Mouse (Mus musculus): Measurements from ENCODE around the gene E130309D02Rik.

The E130309D02Rik gene

GRCm38 (mm10) chr5:143269363-143270150 lies 45.6 kb downstream of the E130309D02Rik start, which contains the start of gene Zfp316:
Gene Zfp316, minus strand, starts transcription at chr5:143270022.
- DNase-seq (ENCODE audit: low read depth, low spot score): no peak

DNA sequence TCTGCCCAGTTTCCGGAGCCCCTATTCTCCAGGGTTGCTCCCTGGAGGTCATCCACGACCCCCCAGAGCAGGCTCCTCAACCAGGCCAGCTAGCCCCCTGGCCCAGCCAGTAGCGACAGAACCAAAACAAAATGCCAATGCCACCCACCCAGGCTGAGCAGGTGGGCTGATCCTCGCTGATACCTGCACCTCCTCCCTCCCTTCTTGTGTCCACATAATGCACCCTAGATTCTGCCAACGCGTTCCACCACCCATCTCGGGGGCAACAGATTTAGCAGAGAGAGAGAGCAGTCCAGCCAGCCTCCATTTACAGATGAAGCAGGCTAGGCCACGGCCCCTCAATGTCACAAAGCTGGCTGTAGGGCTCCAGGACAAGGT lies 46.2 kb downstream of the E130309D02Rik start:
- DNase-seq (ENCODE audit: low read depth, low spot score): no peak

- no peak for DNase-seq (ENCODE audit: low read depth, low spot score)
Measured at GRCm38 (mm10) chr5:143266794-143267193, 48.4 kb downstream of the E130309D02Rik start.

GRCm38 (mm10) chr5:143265409-143265808 lies 49.8 kb downstream of the E130309D02Rik start:
- DNase-seq (ENCODE audit: low read depth, low spot score): no peak

DNA sequence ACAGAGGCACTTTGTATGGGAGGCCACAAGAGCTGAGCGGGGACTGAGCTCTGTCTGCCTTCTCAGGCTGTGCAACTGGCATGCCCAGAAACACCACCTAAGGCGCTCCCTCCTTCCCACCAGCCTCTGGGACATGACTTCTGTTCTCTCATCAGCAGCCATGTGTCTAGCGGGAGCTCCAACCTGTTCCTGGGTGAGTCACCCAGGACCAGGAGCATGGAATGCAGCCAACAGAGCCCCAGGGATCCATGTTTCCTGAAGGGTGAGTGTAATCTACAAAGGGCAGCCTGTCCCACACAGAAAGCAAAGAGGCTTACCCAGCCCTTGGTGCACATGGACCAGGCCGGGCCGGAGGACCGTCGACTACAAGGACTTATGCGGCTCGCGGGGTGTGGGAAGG lies 50.5 kb downstream of the E130309D02Rik start:
- no peak for DNase-seq (ENCODE audit: low read depth, low spot score)

DNA sequence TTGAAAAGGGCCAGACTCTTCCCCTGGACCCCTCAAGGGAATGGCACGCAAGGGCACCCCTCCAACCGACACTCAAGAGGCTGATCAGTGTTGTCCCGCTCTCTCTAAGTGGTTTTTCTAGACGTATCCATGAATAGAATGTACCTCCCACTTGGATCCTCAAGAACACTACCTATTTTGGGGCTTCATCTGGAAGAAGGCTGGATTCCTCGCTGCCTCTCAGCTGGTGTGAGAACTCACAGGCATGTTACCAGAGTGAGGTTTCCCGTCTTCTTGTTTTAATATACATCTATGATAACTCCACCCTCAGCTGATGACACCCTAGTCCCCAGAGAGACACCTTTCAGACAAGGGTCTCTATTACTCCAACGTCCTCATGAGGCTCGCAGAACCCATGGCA lies 53.5 kb downstream of the E130309D02Rik start:
- no peak for DNase-seq (ENCODE audit: low read depth, low spot score)

GRCm38 (mm10) chr5:143255802-143256201 lies 59.4 kb downstream of the E130309D02Rik start:
- DNase-seq (ENCODE audit: low read depth, low spot score): no peak

GRCm38 (mm10) chr5:143255131-143255519 lies 60.0 kb downstream of the E130309D02Rik start:
- DNase-seq (ENCODE audit: low read depth, low spot score): no peak

DNA sequence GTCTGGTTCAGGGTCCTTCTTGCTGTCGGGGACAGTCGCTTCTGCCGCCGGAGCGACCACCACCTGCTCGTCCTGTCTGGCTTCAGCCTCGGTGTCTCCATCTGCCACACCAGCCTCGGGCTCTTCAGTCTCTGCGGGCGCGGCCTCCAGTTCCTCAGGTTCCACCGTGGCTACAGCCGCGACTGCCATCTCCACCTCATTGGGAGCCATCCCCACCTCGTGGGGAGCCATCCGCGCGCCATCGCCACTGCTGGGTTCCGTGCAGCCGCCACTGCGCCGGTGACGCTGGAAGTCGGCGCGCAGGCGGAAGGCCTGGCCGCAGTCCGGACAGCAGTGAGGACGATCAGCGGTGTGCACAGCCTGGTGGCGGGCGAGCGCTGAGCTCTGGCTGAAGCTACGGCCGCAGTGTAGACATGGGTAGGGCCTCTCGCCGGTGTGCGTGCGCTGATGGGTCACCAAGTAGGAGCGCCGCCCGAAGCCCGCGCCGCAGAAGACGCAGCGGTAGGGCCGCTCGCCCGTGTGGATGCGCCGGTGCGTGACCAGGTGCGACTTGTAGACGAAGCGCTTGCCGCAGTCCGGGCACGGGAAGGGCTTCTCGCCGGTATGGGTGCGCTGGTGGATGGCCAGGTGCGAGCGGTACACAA lies 60.6 kb downstream of the E130309D02Rik start:
- no peak for DNase-seq (ENCODE audit: low read depth, low spot score)

GRCm38 (mm10) chr5:143253881-143254486 lies 61.2 kb downstream of the E130309D02Rik start:
- DNase-seq (ENCODE audit: low read depth, low spot score): no peak

DNA sequence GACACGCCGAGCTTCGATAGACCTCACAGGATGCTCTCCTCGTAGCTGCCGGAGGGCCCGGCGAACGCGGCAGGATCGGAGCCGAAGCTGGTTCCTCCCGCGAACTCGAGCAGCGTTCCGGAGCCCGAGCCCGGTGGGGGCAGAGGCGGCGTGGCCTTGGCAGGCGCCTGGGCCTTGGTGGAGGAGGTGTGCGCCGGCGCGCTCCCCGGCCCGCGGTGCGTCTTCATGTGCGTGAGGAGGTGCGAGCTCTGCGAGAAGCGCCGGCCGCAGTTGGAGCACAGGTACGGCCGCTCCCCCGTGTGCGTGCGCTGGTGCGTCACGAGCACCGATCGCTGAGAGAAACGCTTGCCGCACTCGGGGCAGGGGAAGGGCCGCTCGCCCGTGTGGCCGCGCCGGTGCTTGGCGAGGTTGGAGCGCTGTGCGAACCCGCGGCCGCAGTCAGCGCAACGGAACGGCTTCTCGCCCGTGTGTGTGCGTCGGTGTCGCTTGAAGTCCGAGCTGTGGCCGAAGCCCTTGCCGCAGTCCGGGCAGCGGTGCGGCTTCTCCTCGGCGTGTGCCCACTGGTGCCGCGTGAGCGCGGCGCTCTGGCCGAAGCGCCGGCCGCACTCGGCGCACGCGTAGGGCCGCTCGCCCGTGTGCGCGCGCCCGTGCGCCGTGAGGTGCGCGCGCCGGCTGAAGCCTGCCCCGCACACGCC lies 61.8 kb downstream of the E130309D02Rik start:
- DNase-seq (ENCODE audit: low read depth, low spot score): no peak

DNA sequence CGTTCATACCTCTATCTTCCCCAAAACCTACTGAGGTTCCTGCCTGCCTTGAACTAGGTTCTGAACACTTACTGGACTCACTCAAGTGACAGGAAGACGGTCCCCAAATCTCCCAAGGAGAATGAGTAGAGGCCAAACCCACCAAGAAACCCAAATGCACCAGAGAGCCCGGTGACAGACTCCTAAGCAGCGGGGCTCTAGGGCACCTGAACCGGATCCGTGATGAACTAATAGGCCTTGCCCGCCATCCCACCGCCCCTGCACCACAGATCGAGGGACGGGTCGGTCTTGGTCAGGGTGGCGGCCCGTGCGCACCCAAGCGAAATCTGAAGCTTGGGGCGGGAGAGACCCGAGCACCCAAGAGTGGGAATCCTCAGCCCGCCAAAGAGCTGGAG lies 62.4 kb downstream of the E130309D02Rik start:
- no peak for DNase-seq (ENCODE audit: low read depth, low spot score)

DNA sequence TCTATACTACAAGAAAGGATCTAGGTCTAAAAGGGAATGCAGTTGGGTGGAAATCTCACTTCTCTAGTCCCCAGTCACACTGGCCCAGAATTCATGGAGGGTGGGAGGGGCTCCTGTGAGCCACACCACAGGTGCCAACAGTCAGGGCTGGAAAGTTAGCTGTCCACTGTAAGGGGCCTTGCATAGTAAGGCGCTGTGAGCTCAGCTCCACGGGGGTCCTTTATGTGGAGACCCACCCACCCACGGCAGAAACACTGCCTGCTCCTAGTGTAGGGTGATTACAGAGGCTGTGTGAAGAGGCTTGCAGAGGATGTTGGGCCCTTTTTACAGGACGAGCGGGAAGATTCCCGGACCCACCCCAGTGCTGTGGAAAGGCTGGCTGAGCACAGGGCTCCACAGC lies 63.1 kb downstream of the E130309D02Rik start:
- DNase-seq (ENCODE audit: low read depth, low spot score): no peak
